Mouse (Mus musculus): ENCODE measurements around the gene Cep89. TPM values are rescaled to one million over a fixed set of nuclear protein-coding genes. Genes with fewer than 3 reads are reported as not detected.

Cep89 gene
- polyA plus RNA-seq, 1 experiment, result 20.1 TPM

GRCm38 (mm10) chr7:35435266-35435665, 38.4 kb downstream of the Cep89 start:
- no peak for TF ChIP-seq GATA1 (IDR thresholded peaks at IDR 0.05; ENCODE audit: low read length)

GRCm38 (mm10) chr7:35447501-35447900, 50.7 kb downstream of the Cep89 start:
- TF ChIP-seq GATA1 (IDR thresholded peaks at IDR 0.05; ENCODE audit: low read length), result no peak

GRCm38 (mm10) chr7:35447996-35448846, 51.4 kb downstream of the Cep89 start, which contains the start of gene Slc7a9:
Slc7a9 (plus strand) TSS chr7:35448796.
- no peak for TF ChIP-seq GATA1 (IDR thresholded peaks at IDR 0.05; ENCODE audit: low read length)

- no peak for TF ChIP-seq GATA1 (IDR thresholded peaks at IDR 0.05; ENCODE audit: low read length)
Observed at GRCm38 (mm10) chr7:35448867-35449266, 52.0 kb downstream of the Cep89 start.

GRCm38 (mm10) chr7:35456091-35456814, 59.4 kb downstream of the Cep89 start:
- no peak for TF ChIP-seq GATA1 (IDR thresholded peaks at IDR 0.05; ENCODE audit: low read length)

GRCm38 (mm10) chr7:35460971-35461370, 64.1 kb downstream of the Cep89 start:
- no peak for TF ChIP-seq GATA1 (IDR thresholded peaks at IDR 0.05; ENCODE audit: low read length)

- no peak for TF ChIP-seq GATA1 (IDR thresholded peaks at IDR 0.05; ENCODE audit: low read length)
Observed at GRCm38 (mm10) chr7:35465027-35465426, 68.2 kb downstream of the Cep89 start.

- TF ChIP-seq GATA1 (IDR thresholded peaks at IDR 0.05; ENCODE audit: low read length), result no peak
Observed at GRCm38 (mm10) chr7:35467856-35468255, 71.0 kb downstream of the Cep89 start.

GRCm38 (mm10) chr7:35470794-35471193, 74.0 kb downstream of the Cep89 start:
- no peak for TF ChIP-seq GATA1 (IDR thresholded peaks at IDR 0.05; ENCODE audit: low read length)

GRCm38 (mm10) chr7:35476457-35476856, 79.6 kb downstream of the Cep89 start:
- no peak for TF ChIP-seq GATA1 (IDR thresholded peaks at IDR 0.05; ENCODE audit: low read length)

GRCm38 (mm10) chr7:35485126-35485525, 88.3 kb downstream of the Cep89 start:
- no peak for TF ChIP-seq GATA1 (IDR thresholded peaks at IDR 0.05; ENCODE audit: low read length)

- no peak for TF ChIP-seq GATA1 (IDR thresholded peaks at IDR 0.05; ENCODE audit: low read length)
Observed at GRCm38 (mm10) chr7:35486553-35486952, 89.7 kb downstream of the Cep89 start.

Other genes with a start within 250 kb of the Cep89 start
- gene Slc7a10, start 210.7 kb upstream of the Cep89 start, polyA plus RNA-seq (2012), result not detected in 2 replicates
- not detected in 2 replicates for gene Lrp3, start 181.5 kb upstream of the Cep89 start, polyA plus RNA-seq (2012)
- 22.2 and 23.0 TPM in 2 replicates for gene Gpatch1, start 78.6 kb upstream of the Cep89 start, polyA plus RNA-seq (2012)
- 0.08 and 0.13 TPM in 2 replicates for gene Rhpn2, start 62.9 kb upstream of the Cep89 start, polyA plus RNA-seq (2012)
- 15.7 and 38.4 TPM in 2 replicates for gene Faap24, start 199 bp upstream of the Cep89 start, polyA plus RNA-seq (2012)
- not detected in 2 replicates for gene Slc7a9, start 51.8 kb downstream of the Cep89 start, polyA plus RNA-seq (2012)
- gene Tdrd12, start 140.7 kb downstream of the Cep89 start, polyA plus RNA-seq (2012), result not detected in 2 replicates
- gene Nudt19, start 159.3 kb downstream of the Cep89 start, polyA plus RNA-seq (2012), result 62.2 and 83.6 TPM in 2 replicates
- gene Rgs9bp, start 188.5 kb downstream of the Cep89 start, polyA plus RNA-seq (2012), result 2.0 and 2.8 TPM in 2 replicates
- 276 and 375 TPM in 2 replicates for gene Ankrd27, start 189.2 kb downstream of the Cep89 start, polyA plus RNA-seq (2012)

Measured in G1E-ER4 (cell line).